Mouse (Mus musculus) small intestine, adult 10 weeks (tissue): ENCODE results near the gene Faap100. TPM values are rescaled to one million over a fixed set of nuclear protein-coding genes. Genes with fewer than 3 reads are reported as not detected.

Experiments used
- polyA plus RNA-seq: library from polyadenylated mRNA; stranded (reverse); fragments of 350-450 nt; fragmentation: Illumina TruSeq; extraction: RNeasy Lipid Tissue Mini Kit (QIAGEN cat#74804); gene quantifications from one replicate; pipeline ENCODE4 v1.2.3, GENCODE M21; 2014; ENCODE audit warnings: low replicate concordance

Faap100 gene
- polyA plus RNA-seq: 0.19 TPM

GRCm38 (mm10) chr11:120378611-120379540 is at the start of gene Faap100:
TSS of gene Faap100 (minus strand) at chr11:120378764.

DNA sequence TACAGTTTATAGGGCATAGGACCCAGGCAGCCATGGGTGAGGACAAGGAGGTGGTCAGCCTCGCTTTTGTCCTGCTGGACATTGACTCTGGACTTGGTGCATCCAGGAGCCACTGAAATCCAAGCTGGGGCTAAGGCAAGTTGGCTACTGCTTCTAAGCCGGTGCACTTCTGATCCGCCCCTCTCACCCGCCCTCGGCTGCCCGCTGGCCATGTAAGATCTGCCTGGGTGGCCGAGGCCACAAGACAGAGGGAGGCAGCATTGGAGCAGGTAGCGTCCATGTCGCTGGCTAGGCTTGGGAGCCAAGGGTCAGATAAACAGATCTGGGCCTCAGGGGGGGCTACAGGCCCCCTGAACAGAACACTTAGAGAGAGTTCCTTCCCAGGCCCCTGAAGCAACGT is 17.3 kb downstream of the Faap100 start, which contains the start of gene Fscn2:
Gene Fscn2, plus strand, starts transcription at position 240 of the 400 bp plus-strand sequence.

DNA sequence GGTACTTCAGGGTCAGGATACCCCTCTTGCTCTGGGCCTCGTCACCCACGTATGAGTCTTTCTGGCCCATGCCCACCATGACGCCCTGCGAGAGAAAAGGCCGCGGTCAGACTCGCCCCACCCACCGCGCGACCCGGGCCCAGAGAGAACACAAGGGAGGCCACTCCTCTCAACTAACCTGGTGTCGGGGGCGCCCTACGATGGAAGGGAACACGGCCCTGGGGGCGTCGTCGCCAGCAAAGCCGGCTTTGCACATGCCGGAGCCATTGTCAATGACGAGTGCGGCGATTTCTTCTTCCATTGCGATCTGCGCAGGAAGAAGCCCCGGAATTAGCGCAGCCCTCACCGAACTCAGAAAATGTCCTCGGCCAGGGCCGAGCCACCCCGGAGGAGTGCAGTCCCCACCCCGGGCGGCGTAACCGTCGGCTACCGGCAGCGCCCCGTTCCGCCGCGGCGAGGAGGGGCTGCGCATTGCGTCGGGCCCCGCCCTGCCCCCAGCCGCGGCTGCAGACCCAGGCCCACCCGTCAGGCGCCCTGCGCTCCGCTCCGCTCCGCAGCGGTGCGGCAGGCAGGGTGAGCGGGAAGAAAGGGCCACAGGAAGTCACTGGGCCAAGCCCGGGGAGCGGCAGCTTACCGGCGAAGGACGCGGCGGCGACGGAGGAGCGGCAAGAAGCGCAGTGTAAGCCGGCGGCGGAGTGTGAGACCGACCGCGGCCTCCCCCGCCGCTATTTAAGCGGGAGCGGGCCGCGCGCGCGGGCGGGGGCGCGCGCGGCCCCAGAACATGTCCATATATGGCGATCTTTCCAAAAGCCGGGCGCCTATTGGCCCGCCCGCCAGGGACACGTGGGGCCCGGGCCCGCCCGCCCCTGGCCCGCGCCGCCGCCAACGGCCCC is 30.5 kb downstream of the Faap100 start, which contains the start of gene Actg1:
Gene Actg1, minus strand, starts transcription at position 752 of the 893 bp plus-strand sequence.

Other genes with a start within 250 kb of the Faap100 start
- 0.74 TPM for gene Slc38a10, start 227.4 kb downstream of the Faap100 start, polyA plus RNA-seq
- gene Bahcc1, start 145.8 kb downstream of the Faap100 start, polyA plus RNA-seq: 0.89 TPM
- 737 TPM for gene Actg1, start 30.2 kb downstream of the Faap100 start, polyA plus RNA-seq
- not detected for gene Fscn2, start 17.2 kb downstream of the Faap100 start, polyA plus RNA-seq
- 10.0 TPM for gene Nploc4, start 58.9 kb upstream of the Faap100 start, polyA plus RNA-seq
- not detected for gene Tspan10, start 63.9 kb upstream of the Faap100 start, polyA plus RNA-seq
- gene Pde6g, start 74.7 kb upstream of the Faap100 start, polyA plus RNA-seq: not detected
- not detected for gene Oxld1, start 79.3 kb upstream of the Faap100 start, polyA plus RNA-seq
- gene Ccdc137, start 79.4 kb upstream of the Faap100 start, polyA plus RNA-seq: 6.7 TPM
- gene Arl16, start 88.8 kb upstream of the Faap100 start, polyA plus RNA-seq: 5.3 TPM
- 1.6 TPM for gene Mrpl12, start 105.8 kb upstream of the Faap100 start, polyA plus RNA-seq
- gene Slc25a10, start 113.1 kb upstream of the Faap100 start, polyA plus RNA-seq: 1.6 TPM
- not detected for gene Gcgr, start 151.9 kb upstream of the Faap100 start, polyA plus RNA-seq
- gene Mcrip1, start 171.0 kb upstream of the Faap100 start, polyA plus RNA-seq: not detected
- not detected for gene Ppp1r27, start 172.4 kb upstream of the Faap100 start, polyA plus RNA-seq
- gene P4hb, start 194.5 kb upstream of the Faap100 start, polyA plus RNA-seq: 728 TPM
- gene Arhgdia, start 202.9 kb upstream of the Faap100 start, polyA plus RNA-seq: 24.2 TPM
- 18.5 TPM for gene Alyref, start 219.6 kb upstream of the Faap100 start, polyA plus RNA-seq
- gene Anapc11, start 219.7 kb upstream of the Faap100 start, polyA plus RNA-seq: 8.2 TPM
- not detected for gene Npb, start 229.7 kb upstream of the Faap100 start, polyA plus RNA-seq
- 28.6 TPM for gene Pcyt2, start 239.2 kb upstream of the Faap100 start, polyA plus RNA-seq
- gene Sirt7, start 246.5 kb upstream of the Faap100 start, polyA plus RNA-seq: 9.2 TPM